Mouse (Mus musculus): ENCODE results near the gene Ttyh1. TPM values are rescaled to one million over a fixed set of nuclear protein-coding genes. Genes with fewer than 3 reads are reported as not detected.

Ttyh1 gene
- polyA plus RNA-seq, 1 experiment from 2014 or later: 0.87 TPM

DNA sequence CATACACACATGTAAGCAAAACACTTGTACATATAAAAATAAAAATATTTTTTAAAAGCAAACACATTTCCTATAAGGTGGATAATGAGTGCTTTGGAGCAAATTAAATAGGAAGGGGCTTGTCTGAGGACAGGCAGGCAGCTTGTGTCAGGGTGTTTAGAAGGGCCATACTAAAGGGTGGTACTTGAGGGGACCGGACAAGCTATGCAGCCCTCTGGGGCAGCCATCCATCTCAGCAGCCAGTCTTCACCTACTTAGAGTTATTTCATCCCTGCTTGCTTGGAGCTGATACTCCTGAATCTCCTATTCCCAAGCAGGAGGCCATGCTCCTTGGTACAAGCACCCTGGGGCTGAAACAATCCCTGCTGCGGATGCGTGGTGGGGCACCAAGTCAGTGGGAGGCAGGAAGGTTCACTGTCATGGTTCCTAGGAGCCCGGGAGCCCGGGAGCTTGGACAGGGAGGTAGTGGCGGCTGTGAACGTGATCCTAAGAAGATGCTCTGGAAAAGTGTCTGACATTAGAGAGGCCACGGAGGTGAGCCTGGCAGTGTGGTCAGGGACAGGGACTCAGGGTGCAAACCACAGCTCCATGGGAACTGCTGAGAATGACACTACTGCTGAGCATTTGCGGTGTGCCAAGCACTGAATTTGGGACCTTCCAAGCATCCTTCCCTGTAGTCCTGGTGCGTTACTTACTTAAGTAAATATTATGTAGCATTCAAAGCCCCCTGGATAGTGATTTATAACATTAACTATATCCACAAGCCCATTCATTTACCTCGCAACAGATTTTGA, 8.0 kb downstream of the Ttyh1 start:
- WGBS (ENCODE audit: insufficient replicate concordance): 77% methylated on average over 11 of the region's 11 CpGs
- Histone ChIP-seq H3K27me3 (ENCODE audit: control insufficient read depth, insufficient read depth, low read length) (peaks cover 5% of the 10 kb centered on the region; the same call in 1 of the 2 replicates), H3K4me1 (ENCODE audit: control insufficient read depth, insufficient read depth, low read length) (no peaks in the 10 kb centered on the region; the same call in 1 of the 2 replicates), H3K9me3 (replicated peaks; ENCODE audit: control insufficient read depth, low read length) (no peaks in the 10 kb centered on the region), H3K4me2 (no peak overlapping the region), H3K4me3 (ENCODE audit: low read depth, low read length) (no peak overlapping the region), H3K9ac (ENCODE audit: low read depth, low read length) (no peak overlapping the region), H3K36me3 (ENCODE audit: control insufficient read depth, insufficient read depth, low read length) (no peaks in the 10 kb centered on the region), H3K27ac (ENCODE audit: low read depth, low read length) (no peak overlapping the region)
- no peak for ATAC-seq (replicated peaks; ENCODE audit: insufficient number of reproducible peaks, low FRiP score, low TSS enrichment)

DNA sequence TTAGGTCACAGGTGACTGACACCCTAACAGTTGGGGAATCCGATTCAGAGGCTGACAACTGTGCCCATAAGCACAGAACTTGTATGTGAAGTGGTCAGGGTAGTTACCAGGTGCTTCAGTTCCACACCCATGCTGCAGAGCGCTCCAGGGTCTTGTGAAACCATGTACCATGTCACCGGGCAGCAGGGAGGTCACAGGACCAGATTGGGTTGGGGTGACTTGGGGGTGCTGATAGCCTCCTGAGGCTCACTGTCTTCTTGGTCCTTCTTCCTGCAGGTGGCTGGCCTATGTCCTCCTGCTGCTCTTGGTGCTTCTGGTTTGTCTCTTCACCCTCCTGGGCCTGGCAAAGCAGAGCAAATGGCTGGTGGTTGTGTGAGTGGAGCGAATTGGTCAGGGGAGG, 8.7 kb downstream of the Ttyh1 start:
- no peak overlapping the region for H3K27ac ChIP-seq (ENCODE audit: low read depth, low read length)
- no peak overlapping the region for H3K9ac ChIP-seq (ENCODE audit: low read depth, low read length)
- WGBS (ENCODE audit: insufficient replicate concordance): 80% methylated on average over 4 of the region's 4 CpGs
- H3K9me3 ChIP-seq (replicated peaks; ENCODE audit: control insufficient read depth, low read length): no peaks in the 10 kb centered on the region
- H3K36me3 ChIP-seq (ENCODE audit: control insufficient read depth, insufficient read depth, low read length): no peaks in the 10 kb centered on the region
- no peaks in the 10 kb centered on the region; the same call in 1 of the 2 replicates for H3K27me3 ChIP-seq (ENCODE audit: control insufficient read depth, insufficient read depth, low read length)
- no peak overlapping the region for H3K4me2 ChIP-seq
- H3K4me1 ChIP-seq (ENCODE audit: control insufficient read depth, insufficient read depth, low read length): no peaks in the 10 kb centered on the region; the same call in 1 of the 2 replicates
- ATAC-seq (replicated peaks; ENCODE audit: insufficient number of reproducible peaks, low FRiP score, low TSS enrichment): no peak
- H3K4me3 ChIP-seq (ENCODE audit: low read depth, low read length): no peak overlapping the region

DNA sequence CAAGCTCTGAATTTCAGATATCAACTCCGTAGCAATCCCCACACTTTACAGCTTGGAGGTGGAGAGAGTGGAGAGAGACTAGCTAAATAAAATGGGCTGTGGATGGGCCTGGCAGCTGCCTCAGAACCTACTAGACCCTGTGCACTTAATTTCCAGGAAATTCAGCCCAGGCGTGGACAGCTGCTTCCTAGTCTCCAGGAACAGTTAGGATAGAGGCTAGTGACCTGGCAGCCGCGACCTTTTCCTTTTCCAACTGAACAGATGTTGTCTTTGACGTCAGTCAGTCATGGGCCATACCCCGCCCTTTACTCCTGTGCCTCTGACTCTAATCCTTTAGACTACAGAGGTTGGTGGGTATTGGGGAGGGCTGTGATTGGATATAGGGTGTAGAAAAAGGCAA, 9.7 kb downstream of the Ttyh1 start:
- Histone ChIP-seq H3K4me1 (ENCODE audit: control insufficient read depth, insufficient read depth, low read length) (no peaks in the 10 kb centered on the region; the same call in 1 of the 2 replicates), H3K4me3 (ENCODE audit: low read depth, low read length) (no peak overlapping the region), H3K4me2 (no peak overlapping the region), H3K27me3 (ENCODE audit: control insufficient read depth, insufficient read depth, low read length) (no peaks in the 10 kb centered on the region; the same call in 1 of the 2 replicates), H3K9ac (ENCODE audit: low read depth, low read length) (no peak overlapping the region), H3K9me3 (replicated peaks; ENCODE audit: control insufficient read depth, low read length) (no peaks in the 10 kb centered on the region), H3K27ac (ENCODE audit: low read depth, low read length) (no peak overlapping the region), H3K36me3 (ENCODE audit: control insufficient read depth, insufficient read depth, low read length) (no peaks in the 10 kb centered on the region)
- ATAC-seq (replicated peaks; ENCODE audit: insufficient number of reproducible peaks, low FRiP score, low TSS enrichment): no peak
- 48% methylated on average over 6 of the region's 6 CpGs for WGBS (ENCODE audit: insufficient replicate concordance)

DNA sequence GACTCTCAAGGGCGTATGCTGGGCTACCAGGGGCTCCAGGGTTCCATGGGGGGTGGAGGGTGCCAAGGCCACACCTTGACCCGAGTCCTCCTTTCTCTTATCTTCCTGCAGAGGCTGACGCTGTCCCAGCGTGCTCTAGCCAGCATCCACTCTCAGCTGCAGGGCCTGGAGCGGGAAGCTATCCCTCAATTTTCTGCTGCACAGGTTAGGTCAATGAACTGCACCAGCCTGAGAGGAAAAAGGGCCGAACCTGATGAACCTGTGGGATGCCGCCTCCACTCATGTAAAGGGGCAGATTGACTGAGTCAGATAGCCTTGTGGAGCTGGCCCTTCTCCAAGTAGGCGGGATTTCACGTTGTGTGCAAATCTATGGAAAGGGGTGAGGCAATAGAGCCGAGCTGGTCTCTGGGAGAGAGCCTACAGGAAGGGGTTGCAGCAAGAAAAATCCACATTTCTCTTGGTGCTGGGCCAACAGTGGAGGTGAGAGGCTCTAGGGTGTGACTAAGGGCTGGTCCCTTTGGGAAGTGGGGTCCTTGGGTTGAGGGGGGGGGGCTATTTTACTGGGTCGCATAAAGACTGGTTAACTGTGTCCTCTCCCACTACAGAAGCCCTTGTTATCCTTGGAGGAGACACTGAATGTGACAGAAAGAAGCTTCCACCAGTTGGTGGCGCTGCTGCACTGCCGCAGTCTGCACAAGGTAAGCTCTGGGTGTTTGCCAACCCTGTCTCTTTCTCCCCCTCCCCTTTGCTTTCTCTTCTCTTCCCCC, 11.7 kb downstream of the Ttyh1 start:
- WGBS (ENCODE audit: insufficient replicate concordance): 37% methylated on average over 13 of the region's 13 CpGs
- no peak overlapping the region for H3K4me3 ChIP-seq (ENCODE audit: low read depth, low read length)
- ATAC-seq (replicated peaks; ENCODE audit: insufficient number of reproducible peaks, low FRiP score, low TSS enrichment): 0 out of 2 replicates have a peak, but pooled peaks have one; percentile 13
- H3K36me3 ChIP-seq (ENCODE audit: control insufficient read depth, insufficient read depth, low read length): no peaks in the 10 kb centered on the region
- no peaks in the 10 kb centered on the region for H3K27me3 ChIP-seq (ENCODE audit: control insufficient read depth, insufficient read depth, low read length)
- no peak overlapping the region for H3K9ac ChIP-seq (ENCODE audit: low read depth, low read length)
- H3K27ac ChIP-seq (ENCODE audit: low read depth, low read length): no peak overlapping the region
- H3K4me2 ChIP-seq: no peak overlapping the region; the same call in 1 of the 2 replicates
- H3K9me3 ChIP-seq (replicated peaks; ENCODE audit: control insufficient read depth, low read length): no peaks in the 10 kb centered on the region
- no peaks in the 10 kb centered on the region for H3K4me1 ChIP-seq (ENCODE audit: control insufficient read depth, insufficient read depth, low read length)

DNA sequence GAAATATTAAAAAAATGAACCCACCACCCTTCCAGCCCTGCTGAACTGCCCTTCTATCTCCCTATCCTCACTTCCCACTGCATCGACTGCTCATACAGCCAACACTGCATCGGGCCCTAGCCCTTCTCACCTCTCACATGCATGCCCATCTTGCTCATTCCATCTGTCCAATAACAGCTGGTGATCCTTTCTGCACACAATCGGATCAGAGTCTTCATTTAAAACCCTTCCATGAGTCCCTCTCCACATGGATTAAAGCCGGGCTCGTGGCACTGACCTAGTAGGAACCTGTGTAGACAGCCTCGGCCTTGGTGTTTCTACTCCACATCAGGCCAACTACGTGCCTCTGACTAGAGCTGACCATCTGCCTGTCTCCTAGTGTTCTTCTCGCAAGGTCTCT, 12.8 kb downstream of the Ttyh1 start:
- WGBS (ENCODE audit: insufficient replicate concordance): 84% methylated on average over 8 of the region's 8 CpGs
- H3K9ac ChIP-seq (ENCODE audit: low read depth, low read length): no peak overlapping the region
- no peaks in the 10 kb centered on the region for H3K9me3 ChIP-seq (replicated peaks; ENCODE audit: control insufficient read depth, low read length)
- H3K4me3 ChIP-seq (ENCODE audit: low read depth, low read length): no peak overlapping the region
- ATAC-seq (replicated peaks; ENCODE audit: insufficient number of reproducible peaks, low FRiP score, low TSS enrichment): no peak
- H3K4me2 ChIP-seq: no peak overlapping the region
- no peaks in the 10 kb centered on the region for H3K36me3 ChIP-seq (ENCODE audit: control insufficient read depth, insufficient read depth, low read length)
- H3K27me3 ChIP-seq (ENCODE audit: control insufficient read depth, insufficient read depth, low read length): no peaks in the 10 kb centered on the region
- H3K27ac ChIP-seq (ENCODE audit: low read depth, low read length): no peak overlapping the region
- no peaks in the 10 kb centered on the region for H3K4me1 ChIP-seq (ENCODE audit: control insufficient read depth, insufficient read depth, low read length)

DNA sequence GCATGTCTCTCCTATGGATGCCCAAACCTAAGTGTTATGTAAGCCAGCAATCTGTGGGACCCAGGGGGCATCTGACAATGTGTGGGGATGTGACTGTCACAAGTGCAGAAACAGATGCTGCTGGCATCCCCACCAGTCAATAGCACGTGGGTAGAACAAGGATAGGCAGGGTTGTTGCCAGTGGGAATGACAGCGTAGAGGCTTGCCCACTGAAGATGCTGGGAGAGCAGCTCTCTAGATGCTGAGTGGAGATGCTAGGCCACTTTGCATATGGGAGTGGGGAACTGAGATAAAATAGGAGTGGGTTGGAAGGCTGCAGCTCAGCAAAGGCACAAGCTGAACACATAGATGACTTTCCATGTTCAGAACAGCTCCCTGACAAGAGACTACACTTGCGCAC, 13.4 kb downstream of the Ttyh1 start:
- Histone ChIP-seq H3K27ac (ENCODE audit: low read depth, low read length) (no peak overlapping the region), H3K36me3 (ENCODE audit: control insufficient read depth, insufficient read depth, low read length) (no peaks in the 10 kb centered on the region), H3K27me3 (ENCODE audit: control insufficient read depth, insufficient read depth, low read length) (no peaks in the 10 kb centered on the region), H3K4me3 (ENCODE audit: low read depth, low read length) (no peak overlapping the region), H3K9ac (ENCODE audit: low read depth, low read length) (no peak overlapping the region), H3K4me1 (ENCODE audit: control insufficient read depth, insufficient read depth, low read length) (peaks cover under 1% of the 10 kb centered on the region; the same call in 1 of the 2 replicates), H3K4me2 (no peak overlapping the region), H3K9me3 (replicated peaks; ENCODE audit: control insufficient read depth, low read length) (no peaks in the 10 kb centered on the region)
- ATAC-seq (replicated peaks; ENCODE audit: insufficient number of reproducible peaks, low FRiP score, low TSS enrichment): no peak
- 96% methylated on average over 3 of the region's 3 CpGs for WGBS (ENCODE audit: insufficient replicate concordance)

DNA sequence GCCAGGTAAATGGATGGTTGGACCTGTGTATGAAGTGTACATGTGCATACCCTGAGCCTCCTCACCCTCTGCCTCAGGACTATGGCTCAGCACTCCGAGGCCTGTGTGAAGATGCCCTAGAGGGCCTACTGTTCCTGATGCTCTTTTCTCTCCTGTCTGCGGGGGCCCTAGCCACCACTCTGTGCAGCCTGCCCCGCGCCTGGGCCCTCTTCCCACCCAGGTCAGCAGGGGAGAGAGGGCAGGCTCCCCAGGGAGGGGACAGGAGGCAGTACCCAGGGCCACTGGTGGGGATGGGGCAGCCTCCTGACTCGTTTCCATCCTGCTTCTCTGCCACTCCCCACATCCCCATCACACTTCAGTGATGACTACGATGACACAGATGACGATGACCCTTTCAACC, 13.8 kb downstream of the Ttyh1 start:
- H3K27ac ChIP-seq (ENCODE audit: low read depth, low read length): no peak overlapping the region
- WGBS (ENCODE audit: insufficient replicate concordance): 82% methylated on average over 7 of the region's 7 CpGs
- no peak overlapping the region for H3K4me2 ChIP-seq
- H3K27me3 ChIP-seq (ENCODE audit: control insufficient read depth, insufficient read depth, low read length): no peaks in the 10 kb centered on the region
- no peak for ATAC-seq (replicated peaks; ENCODE audit: insufficient number of reproducible peaks, low FRiP score, low TSS enrichment)
- no peak overlapping the region for H3K9ac ChIP-seq (ENCODE audit: low read depth, low read length)
- H3K4me3 ChIP-seq (ENCODE audit: low read depth, low read length): no peak overlapping the region
- peaks cover 5% of the 10 kb centered on the region for H3K4me1 ChIP-seq (ENCODE audit: control insufficient read depth, insufficient read depth, low read length)
- H3K9me3 ChIP-seq (replicated peaks; ENCODE audit: control insufficient read depth, low read length): no peaks in the 10 kb centered on the region
- H3K36me3 ChIP-seq (ENCODE audit: control insufficient read depth, insufficient read depth, low read length): no peaks in the 10 kb centered on the region

DNA sequence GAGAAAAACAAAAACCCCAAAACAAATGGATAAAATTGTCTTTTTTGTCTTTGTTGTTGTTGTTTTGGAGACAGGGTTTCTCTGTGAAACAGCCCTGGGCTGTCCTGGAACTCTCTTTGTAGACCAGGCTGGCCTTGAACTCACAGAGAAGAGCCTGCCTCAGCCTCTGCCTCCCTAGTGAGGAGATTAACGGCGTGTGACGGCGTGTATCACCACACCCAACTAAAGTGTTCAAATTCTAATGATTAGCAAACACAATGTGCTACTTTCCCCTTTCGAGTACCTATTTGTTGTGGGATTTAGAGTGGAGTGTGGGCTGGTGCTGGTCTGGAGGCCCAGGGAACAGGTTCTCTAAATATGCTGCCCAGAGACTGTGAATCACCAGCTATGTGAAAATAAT, 15.7 kb downstream of the Ttyh1 start:
- Histone ChIP-seq H3K27ac (ENCODE audit: low read depth, low read length) (no peak overlapping the region), H3K36me3 (ENCODE audit: control insufficient read depth, insufficient read depth, low read length) (peaks cover 9% of the 10 kb centered on the region), H3K4me1 (ENCODE audit: control insufficient read depth, insufficient read depth, low read length) (peaks cover 6% of the 10 kb centered on the region), H3K27me3 (ENCODE audit: control insufficient read depth, insufficient read depth, low read length) (no peaks in the 10 kb centered on the region), H3K9me3 (replicated peaks; ENCODE audit: control insufficient read depth, low read length) (no peaks in the 10 kb centered on the region), H3K9ac (ENCODE audit: low read depth, low read length) (no peak overlapping the region), H3K4me3 (ENCODE audit: low read depth, low read length) (no peak overlapping the region), H3K4me2 (no peak overlapping the region)
- WGBS (ENCODE audit: insufficient replicate concordance): 88% methylated on average over 5 of the region's 5 CpGs
- no peak for ATAC-seq (replicated peaks; ENCODE audit: insufficient number of reproducible peaks, low FRiP score, low TSS enrichment)

Data from heart, embryonic 11.5 days (tissue).